Mouse (Mus musculus) midbrain, embryonic 10.5 days (tissue): ENCODE measurements around the gene Olfr92. TPM values are rescaled to one million over a fixed set of nuclear protein-coding genes. Genes with fewer than 3 reads are reported as not detected.

Experiments used
- DNase-seq: peaks from one replicate; pipeline ENCODE4 v3.0.0-alpha.2; 2017; ENCODE audit warnings: low spot score
- H3K27ac ChIP-seq: fragments of 300-500 bp; sonication (generic); replicated peaks from 2 replicates; pipeline ENCODE4 v1.5.1; 2016; ENCODE audit warnings: mild to moderate bottlenecking
- H3K27me3 ChIP-seq: fragments of 300-500 bp; sonication (generic); 2 replicates; pipeline ENCODE4 v1.6.1; 2016; ENCODE audit warnings: low read depth, mild to moderate bottlenecking; ENCODE audit not compliant: poor library complexity, severe bottlenecking
- H3K36me3 ChIP-seq: fragments of 300-500 bp; sonication (generic); 2 replicates; pipeline ENCODE4 v1.6.1; 2016; ENCODE audit warnings: mild to moderate bottlenecking, moderate library complexity
- H3K4me1 ChIP-seq: fragments of 300-500 bp; sonication (generic); 2 replicates; pipeline ENCODE4 v1.6.1; 2016
- H3K4me3 ChIP-seq: fragments of 300-500 bp; sonication (generic); 2 replicates; pipeline ENCODE4 v1.5.1; 2016; ENCODE audit warnings: mild to moderate bottlenecking, moderate library complexity
- H3K9me3 ChIP-seq: fragments of 300-500 bp; sonication (generic); replicated peaks from 2 replicates; pipeline ENCODE4 v1.6.1; 2016; ENCODE audit warnings: mild to moderate bottlenecking
- WGBS: fragments of 180-500 bp; shearing (Covaris S2); methylation state at CpG from one replicate; pipeline ENCODE4 v1.1.7; 2016; 5-methylcytosine and 5-hydroxymethylcytosine counted together
- polyA plus RNA-seq: library from polyadenylated mRNA; unstranded; fragments of >200 nt; fragmentation: Nextera tagmentation; extraction: Ambion mirVana; gene quantifications from 2 replicates; pipeline ENCODE4 v1.2.1, GENCODE M21; 2016

The Olfr92 gene
- polyA plus RNA-seq, 1 experiment from 2014 or later = not detected

GRCm38 (mm10) chr17:37075766-37076165, 44.1 kb downstream of the Olfr92 start:
- H3K4me3 ChIP-seq = no peak overlapping the region
- H3K36me3 ChIP-seq = peaks cover 63% of the 10 kb centered on the region
- DNase-seq = no peak
- peaks cover 49% of the 10 kb centered on the region for H3K4me1 ChIP-seq
- H3K9me3 ChIP-seq = no peaks in the 10 kb centered on the region
- no peak overlapping the region for H3K27ac ChIP-seq
- WGBS = 95% methylated on average over 2 of the region's 2 CpGs
- no peaks in the 10 kb centered on the region for H3K27me3 ChIP-seq

DNA sequence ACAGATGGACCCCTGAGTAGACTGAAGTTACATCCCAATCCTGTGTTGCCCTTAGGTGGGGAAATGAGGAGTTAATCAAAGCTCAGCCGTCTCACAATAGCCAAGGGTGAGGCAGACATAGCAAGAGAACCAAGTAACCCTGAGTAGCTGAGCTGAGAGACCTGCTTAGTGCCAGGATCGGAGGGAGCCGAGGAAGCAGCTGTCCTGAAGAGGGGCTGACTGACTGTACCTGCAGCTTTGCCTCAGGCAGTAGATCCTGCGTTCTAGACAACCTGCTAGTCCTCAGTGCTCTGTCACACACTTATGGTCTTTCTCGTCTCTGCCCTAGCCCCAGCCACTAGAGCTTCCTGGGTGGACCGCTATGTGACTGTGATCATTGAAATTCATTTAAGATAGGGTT, 44.7 kb downstream of the Olfr92 start:
- H3K36me3 ChIP-seq = peaks cover 69% of the 10 kb centered on the region
- H3K27me3 ChIP-seq = no peaks in the 10 kb centered on the region
- DNase-seq = no peak
- H3K4me3 ChIP-seq = no peak overlapping the region
- H3K27ac ChIP-seq = no peak overlapping the region
- peaks cover 46% of the 10 kb centered on the region for H3K4me1 ChIP-seq
- WGBS = 87% methylated on average over 6 of the region's 6 CpGs
- H3K9me3 ChIP-seq = no peaks in the 10 kb centered on the region

DNA sequence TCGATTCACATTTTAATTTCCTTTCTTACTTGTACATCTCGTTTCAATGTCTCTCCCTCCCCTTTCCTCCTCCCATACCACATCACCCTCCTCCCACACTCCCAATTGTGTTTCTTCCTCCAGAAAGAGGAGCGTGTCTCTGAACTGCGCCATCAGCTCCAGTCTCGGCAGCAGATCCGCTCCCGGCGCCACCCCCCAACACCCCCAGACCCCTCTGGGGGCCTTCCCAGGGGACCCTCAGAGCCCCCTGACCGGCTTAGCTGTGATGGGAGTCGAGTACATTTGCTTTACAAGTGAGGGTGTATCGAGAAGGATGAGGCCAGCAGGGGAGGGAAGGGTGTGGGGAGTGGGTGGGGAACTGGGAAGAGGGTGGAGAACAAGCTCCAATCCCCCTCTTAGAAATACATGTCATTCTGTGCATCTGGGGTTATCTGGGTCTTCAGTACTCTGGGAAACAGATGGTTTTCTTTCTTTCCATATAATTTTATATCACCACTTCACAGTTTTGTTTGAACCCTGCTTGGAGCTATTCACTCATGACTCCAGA, 47.1 kb downstream of the Olfr92 start:
- Histone ChIP-seq H3K27ac (peak overlapping the region; percentile 67), H3K27me3 (no peaks in the 10 kb centered on the region), H3K9me3 (no peaks in the 10 kb centered on the region), H3K36me3 (peaks cover 92% of the 10 kb centered on the region), H3K4me3 (no peak overlapping the region), H3K4me1 (peaks cover 24% of the 10 kb centered on the region)
- WGBS = 45% methylated on average over 11 of the region's 11 CpGs
- no peak for DNase-seq

- Histone ChIP-seq H3K4me1 (peaks cover 24% of the 10 kb centered on the region), H3K27me3 (no peaks in the 10 kb centered on the region), H3K36me3 (peaks cover 98% of the 10 kb centered on the region), H3K9me3 (no peaks in the 10 kb centered on the region), H3K27ac (peak overlapping the region; percentile 56), H3K4me3 (no peak overlapping the region)
- 69% methylated on average over 12 of the region's 12 CpGs for WGBS
- DNase-seq = no peak
These were observed 47.7 kb downstream of the Olfr92 start for GRCm38 (mm10) chr17:37072080-37072729.

DNA sequence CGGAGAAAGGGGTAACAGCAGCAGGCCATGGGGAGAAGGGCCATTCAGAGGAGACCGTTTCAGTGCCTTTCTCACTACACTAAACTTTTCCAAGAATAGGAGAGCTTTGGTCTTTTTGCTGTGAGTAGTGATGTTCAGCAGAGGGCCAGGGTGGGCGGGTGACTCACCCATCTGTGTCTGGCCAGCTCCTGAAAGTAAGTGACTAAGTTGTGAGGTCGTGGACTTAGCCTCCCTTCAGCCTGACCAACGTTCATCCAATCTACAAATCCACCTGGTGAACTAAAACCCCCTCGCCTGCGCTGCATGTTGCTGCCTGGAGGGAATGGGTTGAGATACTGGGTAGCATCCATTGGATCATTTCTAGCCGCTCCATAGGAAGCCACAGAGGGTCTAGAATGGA, 49.8 kb downstream of the Olfr92 start:
- no peak overlapping the region for H3K27ac ChIP-seq
- WGBS = 90% methylated on average over 8 of the region's 8 CpGs
- H3K9me3 ChIP-seq = no peaks in the 10 kb centered on the region
- no peak overlapping the region for H3K4me3 ChIP-seq
- no peak for DNase-seq
- peaks cover 24% of the 10 kb centered on the region for H3K4me1 ChIP-seq
- H3K27me3 ChIP-seq = no peaks in the 10 kb centered on the region
- H3K36me3 ChIP-seq = peaks cover 99% of the 10 kb centered on the region

GRCm38 (mm10) chr17:37067861-37068260, 52.0 kb downstream of the Olfr92 start:
- H3K36me3 ChIP-seq = peaks cover 99% of the 10 kb centered on the region
- H3K27ac ChIP-seq = no peak overlapping the region
- no peaks in the 10 kb centered on the region for H3K9me3 ChIP-seq
- H3K4me1 ChIP-seq = peaks cover 19% of the 10 kb centered on the region
- no peak overlapping the region for H3K4me3 ChIP-seq
- no peak for DNase-seq
- H3K27me3 ChIP-seq = no peaks in the 10 kb centered on the region
- WGBS = 85% methylated on average over 1 of the region's 1 CpGs

GRCm38 (mm10) chr17:37065993-37066392, 53.9 kb downstream of the Olfr92 start:
- H3K36me3 ChIP-seq = peaks cover 99% of the 10 kb centered on the region
- no peak overlapping the region for H3K4me3 ChIP-seq
- no peak overlapping the region for H3K27ac ChIP-seq
- no peaks in the 10 kb centered on the region for H3K27me3 ChIP-seq
- H3K4me1 ChIP-seq = peaks cover 11% of the 10 kb centered on the region; the same call in 1 of the 2 replicates
- DNase-seq = no peak
- no peaks in the 10 kb centered on the region for H3K9me3 ChIP-seq
- WGBS = 93% methylated on average over 2 of the region's 2 CpGs

DNA sequence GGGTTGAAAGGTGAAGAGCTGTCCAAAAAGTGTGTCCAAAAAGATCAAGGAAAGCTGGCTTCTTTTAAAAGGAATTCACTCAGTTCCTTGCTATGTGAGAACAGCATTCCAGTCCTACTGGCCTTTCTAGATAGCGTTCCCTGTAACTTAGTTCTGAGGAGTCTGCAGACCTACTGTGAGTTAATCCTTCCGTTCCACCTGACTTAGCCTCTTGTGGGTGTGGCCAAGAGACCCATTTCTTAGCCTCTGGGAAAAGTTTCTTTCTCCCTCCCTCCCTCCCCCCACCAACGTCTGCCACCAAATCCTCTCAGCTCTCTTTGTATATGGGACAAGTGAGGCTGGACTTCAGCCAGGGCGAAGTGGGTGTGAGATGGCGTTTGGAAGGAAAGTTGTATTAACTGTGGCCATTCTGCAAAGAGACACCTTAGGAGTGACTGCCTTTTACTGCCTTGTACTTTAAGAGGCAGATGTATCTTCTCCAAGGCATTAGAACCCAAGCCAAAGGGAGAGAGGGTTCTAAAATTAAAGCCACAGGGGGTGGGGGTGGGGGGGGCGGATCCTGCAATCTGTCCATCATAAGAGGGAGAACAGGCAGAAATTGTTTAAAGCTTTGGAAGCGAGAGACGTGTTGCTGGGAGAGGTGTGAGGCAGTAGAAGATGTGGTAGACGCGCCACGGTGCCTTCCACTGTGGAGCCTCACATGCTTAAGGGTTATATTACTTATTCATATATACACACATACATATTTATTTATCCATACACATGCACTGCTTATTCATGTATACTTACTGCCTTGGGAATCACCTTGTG, 56.0 kb downstream of the Olfr92 start:
- DNase-seq = no peak
- 63% methylated on average over 11 of the region's 11 CpGs for WGBS
- Histone ChIP-seq H3K36me3 (peaks cover 99% of the 10 kb centered on the region), H3K27me3 (no peaks in the 10 kb centered on the region), H3K4me3 (no peak overlapping the region), H3K4me1 (peaks cover 11% of the 10 kb centered on the region; the same call in 1 of the 2 replicates), H3K27ac (no peak overlapping the region), H3K9me3 (no peaks in the 10 kb centered on the region)

- 71% methylated on average over 10 of the region's 10 CpGs for WGBS
- no peaks in the 10 kb centered on the region for H3K27me3 ChIP-seq
- no peak overlapping the region for H3K27ac ChIP-seq
- peaks cover 99% of the 10 kb centered on the region for H3K36me3 ChIP-seq
- DNase-seq = no peak
- no peaks in the 10 kb centered on the region for H3K9me3 ChIP-seq
- peaks cover 11% of the 10 kb centered on the region; the same call in 1 of the 2 replicates for H3K4me1 ChIP-seq
- no peak overlapping the region for H3K4me3 ChIP-seq
These were observed 56.8 kb downstream of the Olfr92 start for GRCm38 (mm10) chr17:37063063-37063462.

GRCm38 (mm10) chr17:37062101-37062641, 57.7 kb downstream of the Olfr92 start:
- Histone ChIP-seq H3K4me1 (peaks cover 11% of the 10 kb centered on the region; the same call in 1 of the 2 replicates), H3K9me3 (no peaks in the 10 kb centered on the region), H3K36me3 (peaks cover 99% of the 10 kb centered on the region), H3K27me3 (no peaks in the 10 kb centered on the region), H3K4me3 (no peak overlapping the region), H3K27ac (no peak overlapping the region)
- WGBS = 84% methylated on average over 10 of the region's 10 CpGs
- no peak for DNase-seq

DNA sequence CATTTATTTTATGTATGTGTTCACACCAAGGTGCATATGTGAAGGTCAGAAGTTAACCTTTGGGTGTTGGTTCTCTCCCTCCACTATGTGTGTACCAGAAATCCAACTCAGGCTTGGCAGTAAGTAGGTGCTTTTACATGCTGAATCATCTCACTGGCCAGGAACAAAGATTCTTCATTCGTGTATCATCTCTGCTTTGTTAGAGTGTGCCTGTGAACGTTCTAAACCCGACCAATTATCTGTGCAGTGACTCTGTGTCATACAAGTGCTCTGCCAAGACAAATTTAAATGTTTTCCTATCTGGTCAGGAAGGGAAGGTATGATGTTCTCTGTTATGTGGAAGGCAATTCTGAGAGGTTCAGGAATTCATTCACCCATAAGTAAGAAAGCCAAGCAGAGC, 58.5 kb downstream of the Olfr92 start:
- H3K9me3 ChIP-seq = no peaks in the 10 kb centered on the region
- DNase-seq = no peak
- peaks cover 11% of the 10 kb centered on the region; the same call in 1 of the 2 replicates for H3K4me1 ChIP-seq
- H3K27ac ChIP-seq = no peak overlapping the region
- WGBS = 69% methylated on average over 3 of the region's 3 CpGs
- no peak overlapping the region for H3K4me3 ChIP-seq
- no peaks in the 10 kb centered on the region for H3K27me3 ChIP-seq
- H3K36me3 ChIP-seq = peaks cover 99% of the 10 kb centered on the region
